Mouse (Mus musculus) hindbrain, embryonic 16.5 days (tissue): Measurements from ENCODE around the gene Kctd7. TPM values are rescaled to one million over a fixed set of nuclear protein-coding genes. Genes with fewer than 3 reads are reported as not detected.

ENCODE experiments used
- ATAC-seq: fragments of 200-750 bp; cut with Nextera tagmentation; 2 replicates; pipeline ENCODE4 v1.8.0; 2017; ENCODE audit warnings: moderate TSS enrichment, moderate library complexity
- H3K27ac ChIP-seq: fragments of 300-500 bp; sonication (generic); 2 replicates; pipeline ENCODE4 v1.5.1; 2014; ENCODE audit warnings: low read depth, mild to moderate bottlenecking, control low read depth, low read length, moderate library complexity
- H3K27me3 ChIP-seq: fragments of 300-500 bp; sonication (generic); replicated peaks from 2 replicates; pipeline ENCODE4 v1.6.1; 2014; ENCODE audit warnings: low read length; ENCODE audit not compliant: control insufficient read depth, insufficient read depth
- H3K36me3 ChIP-seq: fragments of 300-500 bp; sonication (generic); 2 replicates; pipeline ENCODE4 v1.6.1; 2014; ENCODE audit warnings: mild to moderate bottlenecking, low read length, moderate library complexity, mixed read lengths; ENCODE audit not compliant: control insufficient read depth, insufficient read depth
- H3K4me1 ChIP-seq: fragments of 300-500 bp; sonication (generic); 2 replicates; pipeline ENCODE4 v1.6.1; 2014; ENCODE audit warnings: low read depth, low read length; ENCODE audit not compliant: control insufficient read depth, insufficient read depth
- H3K4me2 ChIP-seq: fragments of 300-500 bp; sonication (generic); 2 replicates; pipeline ENCODE4 v1.6.1; 2014; ENCODE audit warnings: mild to moderate bottlenecking, low read length, control low read depth, moderate library complexity
- H3K4me3 ChIP-seq: fragments of 300-500 bp; sonication (generic); 2 replicates; pipeline ENCODE4 v1.5.1; 2014; ENCODE audit warnings: mild to moderate bottlenecking, low read length, control low read depth, moderate library complexity
- H3K9ac ChIP-seq: fragments of 300-500 bp; sonication (generic); 2 replicates; pipeline ENCODE4 v1.6.1; 2014; ENCODE audit warnings: low read depth, mild to moderate bottlenecking, control low read depth, low read length, moderate library complexity
- H3K9me3 ChIP-seq: fragments of 300-500 bp; sonication (generic); 2 replicates; pipeline ENCODE4 v1.6.1; 2014; ENCODE audit warnings: mild to moderate bottlenecking, low read length, moderate library complexity; ENCODE audit not compliant: control insufficient read depth
- WGBS: fragments of 180-500 bp; shearing (Covaris S2); extraction: QIAGEN DNeasy Blood & Tissue Kit; methylation state at CpG from one replicate; pipeline ENCODE4 v1.1.7; 2014; 5-methylcytosine and 5-hydroxymethylcytosine counted together
- polyA plus RNA-seq: library from polyadenylated mRNA; unstranded; fragments of >200 nt; fragmentation: Nextera tagmentation; extraction: Ambion mirVana; gene quantifications from 2 replicates; pipeline ENCODE4 v1.2.1, GENCODE M21; 2015

The Kctd7 gene
- polyA plus RNA-seq, 1 experiment from 2014 or later = 19.5 TPM

- H3K27ac ChIP-seq = no peak overlapping the region
- H3K4me3 ChIP-seq = no peak overlapping the region
- peaks cover 30% of the 10 kb centered on the region for H3K36me3 ChIP-seq
- no peak overlapping the region for H3K4me2 ChIP-seq
- ATAC-seq = no peak
- 91% methylated on average over 3 of the region's 3 CpGs for WGBS
- no peaks in the 10 kb centered on the region for H3K27me3 ChIP-seq
- H3K9ac ChIP-seq = no peak overlapping the region
- H3K9me3 ChIP-seq = no peaks in the 10 kb centered on the region
- no peaks in the 10 kb centered on the region for H3K4me1 ChIP-seq
Observed at GRCm38 (mm10) chr5:130193760-130194159, 49.1 kb downstream of the Kctd7 start.

GRCm38 (mm10) chr5:130196307-130196706, 51.6 kb downstream of the Kctd7 start:
- 78% methylated on average over 1 of the region's 1 CpGs for WGBS
- no peak for ATAC-seq
- Histone ChIP-seq H3K4me3 (no peak overlapping the region), H3K9me3 (no peaks in the 10 kb centered on the region), H3K9ac (no peak overlapping the region), H3K4me1 (no peaks in the 10 kb centered on the region), H3K36me3 (peaks cover 25% of the 10 kb centered on the region), H3K27ac (no peak overlapping the region), H3K4me2 (no peak overlapping the region), H3K27me3 (no peaks in the 10 kb centered on the region)

GRCm38 (mm10) chr5:130197454-130197853, 52.8 kb downstream of the Kctd7 start:
- peaks cover 17% of the 10 kb centered on the region for H3K36me3 ChIP-seq
- H3K4me2 ChIP-seq = no peak overlapping the region
- H3K27ac ChIP-seq = no peak overlapping the region
- ATAC-seq = no peak
- no peak overlapping the region for H3K4me3 ChIP-seq
- no peaks in the 10 kb centered on the region for H3K27me3 ChIP-seq
- no peaks in the 10 kb centered on the region for H3K4me1 ChIP-seq
- H3K9ac ChIP-seq = no peak overlapping the region
- WGBS = 85% methylated on average over 3 of the region's 3 CpGs
- no peaks in the 10 kb centered on the region for H3K9me3 ChIP-seq

- Histone ChIP-seq H3K27me3 (no peaks in the 10 kb centered on the region), H3K27ac (no peak overlapping the region), H3K9ac (no peak overlapping the region), H3K4me1 (no peaks in the 10 kb centered on the region), H3K4me2 (no peak overlapping the region), H3K4me3 (no peak overlapping the region), H3K9me3 (no peaks in the 10 kb centered on the region), H3K36me3 (peaks cover 14% of the 10 kb centered on the region)
- ATAC-seq = no peak
- 93% methylated on average over 7 of the region's 7 CpGs for WGBS
Observed at GRCm38 (mm10) chr5:130197981-130198380, 53.3 kb downstream of the Kctd7 start.

- Histone ChIP-seq H3K4me1 (no peaks in the 10 kb centered on the region), H3K9me3 (no peaks in the 10 kb centered on the region), H3K27ac (no peak overlapping the region), H3K36me3 (peaks cover 14% of the 10 kb centered on the region), H3K4me3 (no peak overlapping the region), H3K27me3 (no peaks in the 10 kb centered on the region), H3K4me2 (no peak overlapping the region), H3K9ac (no peak overlapping the region)
- ATAC-seq = no peak
- 87% methylated on average over 10 of the region's 10 CpGs for WGBS
Observed at GRCm38 (mm10) chr5:130200233-130201029, 55.8 kb downstream of the Kctd7 start.

GRCm38 (mm10) chr5:130203948-130204347, 59.3 kb downstream of the Kctd7 start:
- H3K4me3 ChIP-seq = no peak overlapping the region
- H3K27me3 ChIP-seq = no peaks in the 10 kb centered on the region
- WGBS = 88% methylated on average over 4 of the region's 4 CpGs
- no peak overlapping the region for H3K27ac ChIP-seq
- no peak overlapping the region for H3K9ac ChIP-seq
- no peaks in the 10 kb centered on the region for H3K4me1 ChIP-seq
- no peaks in the 10 kb centered on the region for H3K9me3 ChIP-seq
- H3K4me2 ChIP-seq = no peak overlapping the region
- peaks cover 15% of the 10 kb centered on the region for H3K36me3 ChIP-seq
- ATAC-seq = no peak

GRCm38 (mm10) chr5:130204560-130204959, 59.9 kb downstream of the Kctd7 start:
- 88% methylated on average over 6 of the region's 6 CpGs for WGBS
- Histone ChIP-seq H3K36me3 (peaks cover 13% of the 10 kb centered on the region), H3K27me3 (no peaks in the 10 kb centered on the region), H3K4me2 (no peak overlapping the region), H3K27ac (no peak overlapping the region), H3K9ac (no peak overlapping the region), H3K9me3 (no peaks in the 10 kb centered on the region), H3K4me1 (no peaks in the 10 kb centered on the region), H3K4me3 (no peak overlapping the region)
- ATAC-seq = no peak

Other genes with a start within 250 kb of the Kctd7 start
- gene Zbed5, start 249.1 kb upstream of the Kctd7 start, polyA plus RNA-seq = 14.0 and 14.1 TPM in 2 replicates
- gene Phkg1, start 246.3 kb upstream of the Kctd7 start, polyA plus RNA-seq = 1.0 and 1.2 TPM in 2 replicates
- 4.5 and 4.7 TPM in 2 replicates for gene Nupr1l, start 236.3 kb upstream of the Kctd7 start, polyA plus RNA-seq
- gene Vkorc1l1, start 202.9 kb upstream of the Kctd7 start, polyA plus RNA-seq = 22.6 and 27.3 TPM in 2 replicates
- 35.8 and 37.3 TPM in 2 replicates for gene Gusb, start 141.8 kb upstream of the Kctd7 start, polyA plus RNA-seq
- gene Asl, start 115.6 kb upstream of the Kctd7 start, polyA plus RNA-seq = 39.3 and 49.5 TPM in 2 replicates
- 78.0 and 92.1 TPM in 2 replicates for gene Crcp, start 115.6 kb upstream of the Kctd7 start, polyA plus RNA-seq
- gene Tpst1, start 71.5 kb upstream of the Kctd7 start, polyA plus RNA-seq = 58.3 and 59.2 TPM in 2 replicates
- gene Rabgef1, start 26.9 kb downstream of the Kctd7 start, polyA plus RNA-seq = 40.0 and 41.7 TPM in 2 replicates
- 26.0 and 26.6 TPM in 2 replicates for gene Tmem248, start 72.2 kb downstream of the Kctd7 start, polyA plus RNA-seq
- gene Sbds, start 110.7 kb downstream of the Kctd7 start, polyA plus RNA-seq = 56.1 and 64.4 TPM in 2 replicates
- gene Tyw1, start 110.8 kb downstream of the Kctd7 start, polyA plus RNA-seq = 22.0 and 23.5 TPM in 2 replicates
- gene Caln1, start 224.6 kb downstream of the Kctd7 start, polyA plus RNA-seq = 40.4 and 49.3 TPM in 2 replicates
- gene A330070K13Rik, start 239.8 kb downstream of the Kctd7 start, polyA plus RNA-seq = 0.69 TPM in 1 of 2 replicates, not detected in the other